Mouse (Mus musculus): ENCODE measurements at regions not wholly inside any gene's neighbourhood (a gene's known extent, or its start where the extent isn't known, plus 50 kb on each side); places are given as distances from the start of the nearest gene placed in this dataset.
"Not testable (repeated sequence)": the region's sequence is repeated elsewhere in the genome, so short reads cannot be mapped to it uniquely, and the experiment has no call there.

DNA sequence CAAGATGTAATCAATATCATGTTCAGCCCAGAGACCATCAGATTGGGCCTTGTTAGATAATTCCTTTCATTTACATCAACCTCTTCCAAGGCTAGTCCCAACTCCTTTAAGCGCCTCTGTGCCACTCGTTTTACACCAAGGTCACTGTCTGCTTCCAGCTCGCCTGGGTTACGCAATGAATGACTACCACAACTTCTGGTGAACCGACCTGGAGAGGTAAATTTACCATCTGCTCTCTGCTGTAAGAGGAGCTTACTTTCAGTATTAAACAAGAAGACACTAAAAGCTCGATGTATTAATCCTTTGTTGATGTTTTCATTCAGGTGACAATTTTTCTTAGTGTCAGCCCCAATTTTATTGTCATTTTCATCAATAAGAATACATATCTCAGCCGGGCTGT lies 51.7 kb upstream of the Fam174b start:
- DNase-seq (ENCODE audit: low spot score in 2 of 2): no peak

DNA sequence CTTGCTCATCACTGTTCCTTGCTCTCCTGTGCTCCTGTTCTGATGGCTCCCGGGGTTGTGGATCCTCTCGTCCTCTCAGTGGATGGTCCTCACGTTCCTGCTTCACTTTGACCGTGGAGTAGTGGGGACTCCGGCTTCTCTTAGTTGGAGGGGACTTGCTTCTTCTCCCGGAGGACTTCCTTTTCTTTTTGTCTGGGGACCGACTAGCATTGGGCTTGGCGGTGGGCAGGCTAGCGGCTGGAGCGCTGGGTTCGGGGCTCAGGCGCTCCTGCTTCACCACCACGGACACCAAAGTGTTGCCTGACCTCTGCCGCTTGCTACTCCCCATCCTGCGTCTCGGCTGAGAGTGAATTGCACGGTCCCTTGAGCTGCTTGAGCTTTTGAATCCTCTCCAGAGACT lies 53.9 kb upstream of the Fam174b start:
- not testable (repeated sequence) for DNase-seq (ENCODE audit: low spot score in 2 of 2)

DNA sequence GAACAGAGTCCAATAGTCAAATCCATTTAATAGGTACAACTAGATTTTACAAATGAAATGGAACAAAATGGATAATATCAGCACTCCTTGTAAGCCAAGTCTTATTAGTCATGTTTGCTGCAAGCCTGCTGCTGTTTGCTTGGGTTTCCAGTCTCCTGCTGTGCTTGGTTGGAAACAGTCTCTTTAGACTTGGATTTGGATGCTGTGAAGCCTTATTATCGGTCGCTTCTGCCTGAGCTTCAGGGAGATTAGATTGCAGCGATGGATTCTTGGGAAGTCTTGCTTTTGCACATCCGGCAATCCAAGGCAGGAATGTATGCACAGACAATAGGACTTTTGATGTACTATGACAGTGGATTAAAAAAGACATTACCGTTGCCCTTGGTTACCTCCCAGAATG lies 57.3 kb upstream of the Fam174b start:
- no peak for DNase-seq (ENCODE audit: low spot score in 2 of 2)

DNA sequence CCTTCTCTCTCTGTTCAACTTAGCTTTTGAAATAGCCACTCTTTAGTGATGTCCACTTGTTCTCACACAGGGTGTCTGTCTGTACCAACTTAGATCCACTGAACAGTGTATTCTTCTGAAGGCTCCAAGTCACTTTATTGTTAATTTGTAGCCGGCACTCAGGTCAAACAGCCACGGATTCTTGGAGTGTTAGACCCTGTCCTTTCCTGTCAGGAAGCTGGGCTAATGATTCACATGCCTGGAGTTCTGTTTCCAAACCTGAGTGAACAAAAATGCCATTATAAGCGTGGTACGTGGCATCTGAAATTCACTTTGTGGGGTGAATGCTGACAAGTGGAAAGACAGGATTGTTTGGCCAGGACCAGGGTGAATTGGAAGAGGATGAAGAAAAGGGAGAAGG lies 69.5 kb upstream of the Fam174b start:
- no peak for DNase-seq (ENCODE audit: low spot score in 2 of 2)

DNA sequence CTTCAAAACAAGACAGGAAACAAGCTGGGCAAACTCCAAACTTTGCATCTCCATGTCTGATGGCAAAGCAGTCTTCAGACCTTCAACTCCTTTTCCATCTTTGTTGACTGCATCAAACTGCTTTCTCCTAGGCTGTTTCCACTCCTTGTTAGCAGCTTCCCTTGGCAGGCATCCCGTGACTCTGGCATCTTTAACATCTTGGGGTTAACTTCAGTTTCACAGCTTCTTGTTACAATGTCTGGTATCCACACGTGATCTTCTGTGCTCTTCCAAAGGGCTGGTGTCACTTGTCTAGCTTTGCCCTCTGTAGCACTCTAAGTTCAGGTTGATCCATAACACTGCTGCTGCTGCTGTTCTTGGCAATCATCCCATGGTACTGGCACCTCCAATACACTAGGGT lies 71.3 kb upstream of the Fam174b start:
- DNase-seq (ENCODE audit: low spot score in 2 of 2): no peak

DNA sequence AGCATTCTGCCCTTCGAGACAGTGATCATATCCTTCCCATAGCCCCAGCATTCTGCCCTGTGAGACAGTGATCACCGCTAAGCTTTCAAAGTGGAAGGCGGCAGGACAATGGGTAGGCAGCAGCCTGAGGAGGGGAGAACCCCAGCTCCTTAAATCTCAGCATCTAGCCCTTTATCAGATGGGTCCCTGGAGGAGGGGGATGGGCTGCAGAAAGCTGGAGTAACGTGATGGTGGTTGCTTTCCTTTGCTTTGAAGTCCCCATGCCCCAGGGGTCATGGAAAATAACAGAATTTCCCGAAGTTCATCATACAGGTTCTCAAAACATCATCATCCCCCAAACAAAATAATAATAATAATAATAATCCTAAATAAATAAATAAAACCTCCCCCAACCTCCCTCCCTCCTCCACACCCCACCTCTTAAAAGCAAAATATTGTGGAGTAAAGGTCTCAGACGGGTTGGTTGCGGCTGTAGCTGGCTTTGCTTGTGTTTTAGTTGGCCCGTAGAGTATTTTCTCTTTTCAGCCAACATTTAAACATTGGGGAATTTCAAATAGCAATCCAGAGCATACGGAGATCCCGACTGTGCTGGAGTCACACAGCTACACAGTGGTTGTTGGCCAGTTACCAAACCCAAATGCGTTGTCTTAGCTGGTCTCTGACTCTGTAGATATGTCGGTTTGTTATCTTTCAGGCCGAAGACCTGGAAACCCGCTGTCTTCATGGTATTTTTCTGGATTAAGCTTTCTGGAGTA lies 73.0 kb upstream of the Fam174b start:
- no peak for DNase-seq (ENCODE audit: low spot score in 2 of 2)

DNA sequence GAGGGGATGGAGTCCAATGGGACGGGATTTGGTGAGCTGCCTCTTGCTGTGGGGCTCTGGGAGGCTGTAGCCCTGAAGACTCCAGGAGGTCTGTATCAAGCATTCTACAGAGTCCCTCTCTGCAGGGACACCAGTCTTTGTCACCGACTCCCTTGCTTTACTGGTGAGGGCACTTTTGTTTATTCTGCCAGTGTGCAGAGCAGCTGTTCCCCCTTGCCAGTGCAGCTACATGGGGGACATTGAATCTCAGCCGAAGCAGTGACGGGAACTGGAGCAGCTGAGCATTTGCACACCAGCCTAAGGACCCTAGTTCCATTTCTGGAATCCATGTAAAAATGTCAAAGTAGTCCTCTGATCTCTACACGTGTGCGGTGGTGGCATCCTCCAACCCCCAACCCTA lies 75.1 kb upstream of the Fam174b start:
- no peak for DNase-seq (ENCODE audit: low spot score in 2 of 2)

DNA sequence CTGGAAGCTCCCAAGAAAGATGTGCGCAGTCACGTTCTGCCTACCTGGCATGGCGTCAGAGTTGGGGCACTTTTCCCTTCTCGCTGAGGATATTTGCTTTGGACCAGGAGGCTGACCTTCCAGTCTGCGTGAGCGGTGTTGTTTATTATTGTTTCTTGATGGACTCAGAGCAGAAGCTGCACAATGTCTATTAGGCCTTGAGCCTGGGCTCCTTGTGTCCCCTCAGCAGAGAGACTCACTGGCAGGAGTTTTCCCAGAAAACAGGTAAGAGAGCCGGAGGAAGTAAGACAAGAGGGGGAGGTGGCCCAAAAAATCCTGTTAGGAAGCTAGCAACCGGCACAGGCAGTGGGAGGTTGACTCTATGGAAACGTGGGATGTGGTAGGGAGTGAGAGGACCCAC lies 77.6 kb upstream of the Fam174b start:
- no peak for DNase-seq (ENCODE audit: low spot score in 2 of 2)

DNA sequence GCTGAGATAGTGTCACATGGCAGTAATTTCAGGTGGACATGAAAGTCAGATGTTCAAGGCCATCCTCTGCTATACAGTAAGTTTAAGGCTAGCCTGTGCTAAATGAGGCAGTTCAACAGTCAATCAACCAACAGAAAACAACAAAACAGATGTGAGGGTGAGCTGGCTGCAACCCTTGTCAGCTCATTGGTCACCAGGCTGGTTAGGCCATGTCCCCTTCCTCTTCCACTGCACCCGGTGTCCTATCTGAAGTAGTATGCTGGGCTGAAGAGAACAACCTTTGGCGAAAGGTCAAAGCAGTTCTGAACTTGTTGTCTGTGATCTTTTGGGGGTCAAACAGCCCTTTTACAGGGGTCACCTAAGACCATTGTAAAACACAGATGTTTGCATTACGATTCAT lies 78.2 kb upstream of the Fam174b start:
- no peak for DNase-seq (ENCODE audit: low spot score in 2 of 2)

DNA sequence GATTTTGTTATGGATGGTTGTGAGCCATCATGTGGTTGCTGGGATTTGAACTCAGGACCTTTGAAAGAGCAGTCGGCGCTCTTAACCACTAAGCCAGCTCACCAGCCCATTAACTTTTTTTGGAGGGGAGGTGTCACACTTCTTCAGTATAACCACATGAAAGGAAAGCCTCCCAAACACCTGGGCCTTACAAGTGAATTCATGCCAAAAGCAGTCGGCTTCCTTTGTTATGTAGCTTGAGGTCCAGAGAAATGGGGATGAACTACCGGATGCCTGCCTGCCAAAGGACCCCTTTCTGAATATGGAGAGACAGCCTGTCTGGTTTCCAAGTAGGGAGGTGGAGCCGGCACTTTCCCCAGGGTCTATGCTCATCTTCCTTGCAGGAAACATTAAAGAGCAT lies 80.6 kb upstream of the Fam174b start:
- DNase-seq (ENCODE audit: low spot score in 2 of 2): no peak

DNA sequence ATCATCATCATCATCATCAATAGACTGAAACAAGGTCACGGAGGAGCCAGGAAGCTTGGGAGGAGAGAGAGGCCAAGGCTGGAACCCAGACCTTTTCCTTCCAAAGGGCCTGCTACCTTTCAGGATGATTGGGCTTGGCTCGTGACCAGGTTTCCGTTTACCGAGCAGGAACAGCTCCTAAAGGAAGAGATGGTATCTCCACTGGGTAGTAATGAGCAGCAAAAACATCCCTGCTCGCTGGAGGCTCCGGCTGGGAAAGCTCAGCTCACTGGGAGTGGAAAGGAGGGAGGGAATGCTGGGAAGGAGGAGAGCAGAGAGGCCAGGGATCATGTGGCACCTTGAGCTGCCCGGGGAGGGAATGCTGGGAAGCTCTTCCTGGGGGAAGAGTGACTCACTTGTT lies 82.8 kb upstream of the Fam174b start:
- no peak for DNase-seq (ENCODE audit: low spot score in 2 of 2)

DNA sequence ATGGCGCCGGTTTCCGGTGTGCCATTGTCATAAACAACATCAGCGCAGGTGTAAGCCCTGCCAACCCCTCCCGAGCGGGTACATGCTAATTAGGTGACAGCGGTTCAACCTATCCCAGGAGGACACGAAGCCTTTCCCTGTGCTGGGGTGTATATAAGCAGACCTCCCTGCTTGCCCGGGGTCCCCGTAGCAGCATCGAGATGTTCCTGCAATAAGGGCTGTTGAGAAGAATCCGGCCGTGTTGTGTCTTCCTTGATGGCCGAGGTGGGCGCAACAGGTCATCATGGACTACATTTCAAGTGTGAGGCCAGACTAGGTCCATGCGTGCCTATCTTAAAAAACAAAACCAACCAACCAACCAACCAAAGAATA lies 83.7 kb upstream of the Fam174b start:
- not testable (repeated sequence) for DNase-seq (ENCODE audit: low spot score in 2 of 2)

DNA sequence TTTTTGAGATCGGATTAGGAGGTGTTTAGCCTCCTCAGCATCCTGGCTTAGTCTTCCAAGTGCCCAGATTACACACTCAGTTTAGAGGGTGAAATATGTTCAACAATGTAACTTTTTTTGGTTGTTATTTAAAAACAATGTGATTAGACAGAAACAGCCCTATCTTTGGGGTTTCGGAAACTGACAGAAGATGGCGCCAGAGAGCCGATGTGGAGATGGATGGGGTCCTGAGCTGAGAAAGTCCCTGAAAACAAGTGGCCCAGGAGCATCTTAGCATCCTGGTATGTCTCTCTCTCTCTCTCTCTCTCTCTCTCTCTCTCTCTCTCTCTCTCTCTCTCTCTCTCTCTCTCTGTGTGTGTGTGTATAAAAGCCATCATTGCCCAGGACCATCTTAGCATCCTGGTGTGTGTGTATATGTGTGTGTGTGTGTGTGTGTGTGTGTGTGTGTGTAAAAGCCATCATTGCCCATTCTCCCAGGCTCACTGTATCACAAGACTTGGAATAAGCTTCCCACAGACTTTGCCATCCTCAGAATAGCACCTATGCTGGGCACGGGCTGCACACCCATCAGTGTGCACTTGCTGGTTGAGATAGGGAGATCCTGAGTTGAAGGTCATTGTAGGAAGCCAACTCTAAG lies 84.2 kb upstream of the Fam174b start:
- DNase-seq (ENCODE audit: low spot score in 2 of 2): peak; percentile 67 to 69

DNA sequence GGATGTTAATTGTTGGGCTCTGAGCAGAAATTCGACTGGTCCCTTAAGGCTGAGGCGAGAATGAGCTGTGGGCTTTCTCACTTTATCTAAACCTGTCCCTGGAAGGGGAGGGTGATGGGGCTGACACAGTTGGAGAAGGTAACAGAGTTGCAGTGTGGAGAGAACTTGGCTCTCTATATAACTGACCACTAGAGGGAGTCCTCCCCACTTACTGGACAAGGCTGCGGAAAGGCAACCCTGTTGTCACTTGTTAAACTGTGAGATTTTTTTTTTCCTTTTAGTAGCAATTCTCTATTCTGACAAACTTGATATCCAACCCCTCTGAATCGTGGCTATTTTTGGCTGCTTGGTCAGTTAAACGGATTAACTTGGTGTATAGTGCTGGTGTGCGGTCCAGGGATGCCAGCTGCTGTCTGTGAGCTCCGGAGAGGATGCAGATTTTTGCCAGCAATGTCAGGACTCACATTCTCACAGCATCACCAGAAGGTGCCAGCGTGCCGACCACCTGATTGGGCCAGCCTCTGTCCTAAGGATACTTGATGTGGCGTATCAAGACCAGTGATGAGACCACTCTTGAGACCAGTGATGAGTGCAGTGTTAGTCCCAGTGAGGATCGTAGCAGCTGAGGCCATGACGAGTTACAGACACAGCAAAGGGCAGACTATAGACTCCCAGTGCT lies 85.8 kb upstream of the Fam174b start:
- DNase-seq (ENCODE audit: low spot score in 2 of 2): peak; percentile 34 to 69

DNA sequence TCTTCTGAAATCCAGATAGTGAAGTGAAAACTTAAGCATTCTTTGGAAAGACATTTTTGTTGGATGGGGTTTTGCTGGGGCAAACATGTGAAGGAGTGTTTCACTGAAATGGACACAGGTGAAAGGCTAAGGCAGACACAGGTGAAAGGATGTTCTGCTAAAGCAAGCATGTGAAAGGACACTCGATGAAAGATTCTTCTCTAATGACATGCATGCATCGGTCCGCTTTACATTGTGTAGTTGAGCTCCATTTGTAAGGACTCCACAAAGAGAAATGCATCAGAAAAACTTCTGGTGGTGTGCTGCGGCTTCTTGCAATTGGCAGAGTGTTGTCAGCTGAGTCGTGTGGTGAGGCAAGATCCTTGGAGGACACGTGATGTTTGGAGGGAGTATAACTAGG lies 89.2 kb upstream of the Fam174b start:
- DNase-seq (ENCODE audit: low spot score in 2 of 2): no peak

DNA sequence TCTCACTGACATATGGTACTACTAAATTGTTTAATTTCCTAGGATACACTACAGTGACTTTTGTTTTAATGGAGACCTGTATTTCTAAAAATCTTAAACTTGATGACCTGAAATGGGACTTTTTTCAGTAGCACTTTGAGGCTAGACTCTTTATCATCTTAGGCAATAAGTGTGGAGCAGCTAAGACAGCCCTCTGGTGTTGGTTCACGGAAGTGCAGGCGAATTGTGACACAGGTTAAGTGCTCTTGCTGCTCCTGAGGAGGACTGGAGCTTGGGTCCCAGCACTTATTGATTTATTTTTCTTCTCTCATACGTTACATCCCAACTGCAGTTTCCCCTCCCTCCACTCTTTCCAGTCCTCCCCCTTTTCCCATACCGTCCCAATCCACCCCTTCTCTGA lies 92.1 kb upstream of the Fam174b start:
- peak; percentile 80 to 90 for DNase-seq (ENCODE audit: low spot score in 2 of 2)

DNA sequence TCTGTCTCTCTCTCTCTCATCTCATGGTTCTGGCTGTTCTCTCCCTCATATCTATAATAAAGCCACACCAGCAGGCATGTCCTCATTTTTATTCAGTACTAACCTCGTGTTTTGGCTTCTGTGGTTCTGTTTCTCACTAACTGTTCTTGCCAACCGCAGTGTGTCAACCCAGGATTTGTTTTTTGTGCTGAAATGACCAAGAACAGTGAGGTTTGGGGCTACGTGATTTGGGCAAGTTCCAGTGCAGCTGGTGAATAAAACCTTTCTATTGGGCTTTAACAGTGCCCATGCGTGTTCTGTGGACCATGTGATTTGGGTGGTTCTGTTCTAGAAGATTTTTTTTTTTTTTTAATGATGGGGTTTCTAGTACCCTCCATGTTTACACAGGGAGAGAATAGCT lies 93.0 kb upstream of the Fam174b start:
- DNase-seq (ENCODE audit: low spot score in 2 of 2): peak; percentile 20 to 46

DNA sequence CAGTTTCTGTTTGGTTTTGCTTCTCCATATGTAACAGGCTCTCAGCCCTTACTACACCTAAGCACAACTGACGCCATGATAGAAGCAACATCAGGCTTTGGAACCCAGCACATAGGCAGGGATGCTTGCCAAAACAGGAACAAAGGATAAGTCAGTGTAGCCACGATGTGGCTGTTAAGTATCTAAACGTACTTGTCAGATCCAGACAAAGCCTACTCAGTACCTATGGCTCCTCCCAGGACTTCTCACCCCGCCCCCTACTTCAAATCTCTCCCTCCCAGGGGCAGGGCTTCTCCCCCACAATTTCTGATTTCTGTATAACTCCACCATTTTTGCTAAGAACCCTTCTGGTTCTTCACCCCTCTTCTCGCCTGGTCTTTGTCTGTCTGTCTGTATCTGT lies 93.4 kb upstream of the Fam174b start:
- peak in 1 of 2 experiments; percentile 9 for DNase-seq (ENCODE audit: low spot score in 2 of 2)

DNA sequence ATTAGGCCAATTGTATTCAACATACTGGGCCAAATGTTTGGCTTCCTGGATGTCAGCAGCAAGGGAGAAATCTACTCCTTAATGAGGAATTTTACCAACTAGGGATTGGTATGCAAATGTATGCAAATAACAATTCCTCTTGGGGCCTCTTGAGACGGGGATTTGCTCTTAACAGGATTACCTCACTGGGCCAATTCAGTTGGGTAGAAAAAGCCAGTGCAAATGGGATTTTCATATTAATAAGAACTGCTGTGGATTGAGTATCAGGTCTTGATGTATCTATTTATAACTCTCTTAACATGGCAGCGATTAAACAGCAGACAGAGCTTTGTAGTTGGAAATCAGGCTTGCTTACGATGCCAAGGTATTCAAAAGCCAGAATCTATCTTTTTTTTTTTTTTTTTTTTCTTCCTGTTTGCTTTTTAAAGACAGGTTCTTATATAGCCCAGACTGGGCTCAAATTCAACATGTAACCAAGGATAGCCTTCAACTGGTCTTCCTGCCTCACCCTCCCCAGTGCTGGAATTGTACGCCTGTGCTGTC lies 95.7 kb upstream of the Fam174b start:
- no peak for DNase-seq (ENCODE audit: low spot score in 2 of 2)

DNA sequence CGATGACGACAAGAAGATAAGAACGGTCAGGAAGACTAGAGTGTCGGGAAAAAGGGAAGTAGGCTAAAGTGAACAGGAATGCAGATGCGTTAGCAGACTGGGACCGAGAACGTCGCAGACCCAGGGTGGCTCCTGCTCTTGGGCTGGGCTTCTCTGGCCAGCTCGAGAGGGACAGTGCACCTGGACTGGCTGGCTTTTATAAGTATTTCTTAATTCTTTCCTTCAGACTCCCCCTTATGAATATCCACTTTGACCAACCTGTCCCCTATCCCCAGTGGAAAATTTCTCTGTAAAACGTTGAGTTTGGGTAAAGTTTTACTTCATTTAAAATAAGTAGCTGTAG lies 96.1 kb upstream of the Fam174b start:
- no peak for DNase-seq (ENCODE audit: low spot score in 2 of 2)

DNA sequence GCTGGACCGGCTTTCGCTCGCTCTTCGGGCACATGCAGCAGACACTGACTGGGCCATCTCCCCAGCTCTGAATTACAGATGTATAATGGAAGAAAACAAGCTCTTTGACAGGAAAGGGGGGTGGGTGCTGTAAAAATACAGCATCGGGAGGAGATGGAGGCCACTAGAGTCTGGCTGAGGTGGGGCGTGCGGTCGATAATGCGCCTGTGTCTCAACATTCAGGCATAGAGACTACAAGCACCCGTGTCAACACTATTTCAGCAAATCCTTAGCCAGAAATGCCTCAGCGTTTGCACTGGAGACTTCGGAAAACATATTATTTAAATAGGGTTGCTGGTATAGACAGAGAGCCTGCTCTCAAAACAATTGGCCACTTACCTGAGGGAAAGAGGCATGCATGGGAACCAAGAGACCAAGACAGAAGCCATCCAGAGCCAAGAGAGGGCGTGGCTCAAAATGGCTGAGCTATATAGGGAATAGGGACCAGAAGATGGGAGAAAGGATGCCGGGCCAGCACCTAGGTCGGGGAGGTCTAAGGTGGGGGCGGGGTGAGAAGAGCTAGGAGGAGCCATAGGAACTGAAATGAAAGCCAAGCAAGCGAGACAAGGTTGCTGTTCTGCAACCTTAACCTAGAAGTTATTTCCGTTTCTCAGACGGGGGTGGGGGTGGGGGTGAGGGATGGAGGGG lies 96.7 kb upstream of the Fam174b start:
- no peak for DNase-seq (ENCODE audit: low spot score in 2 of 2)

DNA sequence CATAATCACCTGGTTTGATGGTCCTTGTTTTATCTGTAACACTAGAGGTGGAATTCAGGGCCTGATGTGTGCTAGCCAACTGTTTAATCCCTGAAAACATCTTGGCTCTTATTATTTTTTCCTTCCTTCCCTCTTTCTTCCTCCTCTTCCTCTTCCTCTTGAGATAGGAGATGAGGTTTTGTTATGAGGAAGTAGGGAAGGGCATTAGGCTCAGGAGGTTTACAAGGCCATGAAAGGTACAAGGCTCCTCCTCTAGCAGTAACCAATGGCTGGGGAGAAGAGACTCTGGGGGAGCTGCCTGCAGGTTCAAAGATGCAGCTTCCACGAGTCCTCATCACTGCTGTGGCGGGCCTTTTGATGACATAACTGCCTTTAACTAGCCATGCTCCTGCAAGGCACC lies 98.6 kb upstream of the Chd2 start:
- no peak for DNase-seq (ENCODE audit: low spot score in 2 of 2)

DNA sequence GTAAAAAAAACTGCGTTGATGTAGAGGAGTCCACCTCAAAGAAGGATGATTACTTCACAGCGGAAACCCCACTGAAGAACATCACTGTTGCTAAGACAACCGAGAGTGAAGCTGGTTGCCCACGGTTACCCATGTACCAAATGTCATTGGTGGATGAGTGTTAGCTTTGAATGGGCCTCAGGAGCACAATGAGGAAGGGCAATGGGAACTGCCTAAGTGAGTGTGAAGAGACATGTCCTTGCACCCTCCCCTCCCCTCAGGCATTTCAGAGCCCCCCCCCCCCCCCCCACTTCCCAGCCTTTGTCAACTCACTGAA lies 96.1 kb upstream of the Chd2 start:
- no peak for DNase-seq (ENCODE audit: low spot score in 2 of 2)
